Comparison of ENCODE assay signal across 8 mouse cellular contexts in the genomic region with DNA sequence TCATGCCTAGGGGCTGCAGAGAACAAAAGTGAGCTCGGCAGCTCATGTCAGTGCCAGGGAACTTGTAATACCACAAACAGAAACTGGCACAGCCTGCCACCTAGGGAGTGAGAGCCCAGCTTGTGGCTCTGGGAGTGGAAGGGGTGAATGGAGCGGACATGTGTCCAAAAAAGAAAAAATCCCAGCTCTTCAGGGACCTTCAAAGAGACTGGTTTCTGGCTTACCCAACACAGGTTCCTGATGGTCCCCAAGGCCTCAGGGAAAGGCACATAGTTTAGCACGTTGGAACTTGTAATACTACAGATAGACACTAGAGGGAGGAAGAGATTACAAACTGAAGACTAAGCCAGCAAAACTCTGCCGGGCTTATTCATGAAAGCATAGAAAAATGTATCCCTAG.
DNase-seq lines count a peak whose midpoint lies in the region; ATAC-seq lines count a peak whose summit lies in the region.

No protein-coding gene starts in this region.

- H3K9ac ChIP-seq in midbrain, embryonic 14.5 days (replicated peaks; ENCODE audit: low read length), result no peak overlapping the region

- no peak overlapping the region for H3K4me3 ChIP-seq in midbrain, embryonic 14.5 days (replicated peaks; ENCODE audit: low read depth, low read length)
- no peak overlapping the region for H3K4me3 ChIP-seq in midbrain, embryonic 10.5 days

- H3K4me1 ChIP-seq in midbrain, embryonic 14.5 days (ENCODE audit: control insufficient read depth, insufficient read depth, low read length), result no peaks in the 10 kb centered on the region
- no peaks in the 10 kb centered on the region for H3K4me1 ChIP-seq in midbrain, embryonic 10.5 days

- no peaks in the 10 kb centered on the region for H3K27me3 ChIP-seq in midbrain, embryonic 14.5 days (ENCODE audit: control insufficient read depth, insufficient read depth, low read length)
- H3K27me3 ChIP-seq in midbrain, embryonic 10.5 days (ENCODE audit: low read depth, poor library complexity, severe bottlenecking), result no peaks in the 10 kb centered on the region

- no peak overlapping the region for H3K4me2 ChIP-seq in midbrain, embryonic 14.5 days (ENCODE audit: low read length)

- ATAC-seq in midbrain, embryonic 14.5 days (ENCODE audit: low FRiP score, low TSS enrichment), result no peak

- H3K27ac ChIP-seq in midbrain, embryonic 14.5 days (replicated peaks; ENCODE audit: low read depth, low read length), result no peak overlapping the region
- no peak overlapping the region for H3K27ac ChIP-seq in midbrain, embryonic 10.5 days (replicated peaks)

- no peaks in the 10 kb centered on the region for H3K36me3 ChIP-seq in midbrain, embryonic 14.5 days (ENCODE audit: control insufficient read depth, insufficient read depth, low read length)
- H3K36me3 ChIP-seq in midbrain, embryonic 10.5 days, result no peaks in the 10 kb centered on the region

- H3K9me3 ChIP-seq in midbrain, embryonic 14.5 days (ENCODE audit: control insufficient read depth, low read length), result no peaks in the 10 kb centered on the region
- H3K9me3 ChIP-seq in midbrain, embryonic 10.5 days (replicated peaks), result no peaks in the 10 kb centered on the region

- WGBS in midbrain, embryonic 14.5 days, result 39% methylated on average over 4 of the region's 4 CpGs
- WGBS in midbrain, embryonic 10.5 days, result 36% methylated on average over 4 of the region's 4 CpGs
- 38% methylated on average over 4 of the region's 4 CpGs for WGBS in large intestine, adult 2 months

- peak; percentile 22 for DNase-seq in adrenal gland, adult 2 months
- no peak for DNase-seq in adrenal gland, postnatal 25 days
- peak; percentile 61 for DNase-seq in midbrain, embryonic 14.5 days
- no peak for DNase-seq in midbrain, embryonic 10.5 days (ENCODE audit: low spot score)
- DNase-seq in embryo, embryonic 11 days, result peak; percentile 78
- peak; percentile 48 for DNase-seq in large intestine, adult 2 months (ENCODE audit: low read depth, low spot score)
- no peak for DNase-seq in cerebellum, adult 11 months
- no peak for DNase-seq in cerebellum, postnatal 25 days

Comparison
In these comparisons a context has a peak if more than half of its experiments do, and no peak if none do; other contexts are left out.
1. DNase-seq: peak in adrenal gland, adult 2 months (single experiment), midbrain, embryonic 14.5 days (single experiment), embryo, embryonic 11 days (single experiment) and large intestine, adult 2 months (single experiment); none in adrenal gland, postnatal 25 days (single experiment), midbrain, embryonic 10.5 days (single experiment), cerebellum, adult 11 months (single experiment) and cerebellum, postnatal 25 days (0 of 2).